Mouse (Mus musculus) heart, postnatal 0 days (tissue): ENCODE results near the gene Kif23.

Source experiments
- CTCF ChIP-seq: IDR thresholded peaks from 2 replicates; pipeline ENCODE4 v1.5.1; 2016; ENCODE audit warnings: antibody characterized with exemption, control low read depth, low read depth
- EP300 ChIP-seq: IDR thresholded peaks from 2 replicates; pipeline ENCODE4 v1.6.1; 2016; ENCODE audit warnings: antibody characterized with exemption, low read depth

- no peak for TF ChIP-seq CTCF
- TF ChIP-seq EP300 = no peak
These were observed 8.1 kb upstream of the Kif23 start for GRCm38 (mm10) chr9:61954707-61955106.
